Mouse (Mus musculus): ENCODE results near the gene Arl13a.
A peak's percentile ranks its signal among the peaks of the same experiment; 100 is the strongest.
"Not testable (repeated sequence)": the region's sequence is repeated elsewhere in the genome, so short reads cannot be mapped to it uniquely, and the experiment has no call there.

Gene Arl13a

DNA sequence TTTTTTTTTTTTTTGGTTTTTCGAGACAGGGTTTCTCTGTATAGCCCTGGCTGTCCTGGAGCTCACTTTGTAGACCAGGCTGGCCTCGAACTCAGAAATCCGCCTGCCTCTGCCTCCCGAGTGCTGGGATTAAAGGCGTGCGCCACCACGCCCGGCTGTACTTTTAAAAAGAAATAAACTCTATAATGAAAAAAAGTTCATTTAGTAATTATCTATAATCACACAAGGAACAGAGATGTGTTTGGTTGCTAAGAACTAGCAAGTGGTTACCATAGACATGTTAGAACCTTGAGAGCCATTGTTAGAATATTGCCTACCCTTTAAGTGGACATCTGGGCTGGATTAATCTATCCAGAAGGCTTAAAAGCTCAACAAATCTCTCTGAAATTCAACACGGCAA lies at the start of gene Arl13a:
Gene Arl13a, plus strand, starts transcription at position 301 of the 400 bp plus-strand sequence.
- not testable (repeated sequence) for DNase-seq

DNA sequence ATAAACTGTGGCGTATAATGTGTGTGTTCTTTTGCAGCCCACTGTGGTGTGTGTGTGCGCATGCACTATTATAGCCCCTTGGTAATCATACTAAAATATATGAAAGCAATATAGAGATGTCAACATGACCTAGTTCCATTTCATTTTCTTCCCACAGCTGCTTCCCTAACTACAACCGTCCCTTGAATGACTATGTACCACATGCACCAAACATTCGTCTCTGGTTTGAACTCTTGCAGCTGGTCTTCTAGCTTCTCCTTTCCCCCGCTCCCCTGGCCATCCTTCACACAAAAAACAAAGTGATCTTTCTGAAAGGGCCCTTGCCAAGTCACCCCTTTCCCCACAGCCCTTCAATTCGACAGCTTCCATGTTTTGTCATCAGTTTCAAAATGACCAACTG lies 47.3 kb upstream of the Arl13a start:
- DNase-seq, result no peak

DNA sequence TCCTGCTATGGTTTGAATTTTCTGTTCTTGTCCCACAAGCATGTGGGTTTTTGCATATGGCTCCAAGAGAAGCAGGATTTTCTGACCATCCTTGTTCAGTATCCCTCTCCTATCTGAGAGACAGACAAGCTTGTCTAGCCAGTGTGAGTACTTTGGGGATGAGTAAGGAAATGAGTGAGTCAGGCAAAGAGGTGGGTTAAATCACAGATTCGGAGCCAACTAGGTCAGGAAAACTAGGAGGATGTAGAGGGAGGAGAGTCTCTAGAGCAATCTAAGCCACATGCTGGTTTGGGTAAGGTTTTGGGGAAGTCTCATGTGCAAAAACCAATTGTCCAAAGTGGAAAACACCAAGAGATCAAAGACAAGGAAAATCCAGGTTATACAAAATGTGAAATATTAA lies 45.8 kb upstream of the Arl13a start:
- DNase-seq, result no peak

DNA sequence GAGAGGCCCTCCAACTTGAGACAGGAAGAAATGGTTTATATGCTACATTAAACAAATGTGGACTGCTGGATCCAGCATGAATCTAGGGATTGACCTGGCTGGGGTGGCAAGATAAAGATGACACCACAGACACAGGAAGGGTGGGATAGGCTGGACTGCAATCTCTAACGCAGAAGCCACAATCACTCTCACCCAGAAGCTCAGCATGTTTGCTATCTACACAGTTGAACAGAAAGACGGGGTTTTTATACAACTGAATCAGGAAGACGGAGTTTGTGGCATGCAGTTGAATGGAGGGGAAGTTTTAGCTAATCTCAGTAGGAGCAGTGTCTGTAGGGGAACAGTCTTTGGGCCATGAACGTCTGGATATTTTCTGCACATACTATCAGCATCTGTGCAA lies 45.3 kb upstream of the Arl13a start:
- no peak for DNase-seq

DNA sequence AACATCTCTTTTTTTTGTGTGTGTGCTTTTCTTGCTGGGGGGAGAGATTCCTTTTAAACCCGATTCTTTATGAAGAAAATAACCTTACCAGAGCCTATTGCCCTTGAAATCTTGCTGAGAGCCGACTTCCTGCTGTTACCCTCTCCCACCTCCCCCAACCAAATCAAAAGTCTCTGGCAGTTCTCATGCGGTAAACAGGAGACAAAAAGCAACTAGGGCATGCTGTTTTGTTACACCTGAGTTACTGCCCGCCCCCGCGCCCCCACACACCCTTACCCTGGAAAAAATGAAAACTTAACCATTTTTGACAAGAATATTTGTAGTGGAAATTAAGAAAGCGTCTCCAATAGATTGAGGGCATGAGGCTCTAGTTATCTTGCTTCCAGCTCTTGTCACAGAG lies 29.1 kb upstream of the Arl13a start:
- DNase-seq, result no peak

DNA sequence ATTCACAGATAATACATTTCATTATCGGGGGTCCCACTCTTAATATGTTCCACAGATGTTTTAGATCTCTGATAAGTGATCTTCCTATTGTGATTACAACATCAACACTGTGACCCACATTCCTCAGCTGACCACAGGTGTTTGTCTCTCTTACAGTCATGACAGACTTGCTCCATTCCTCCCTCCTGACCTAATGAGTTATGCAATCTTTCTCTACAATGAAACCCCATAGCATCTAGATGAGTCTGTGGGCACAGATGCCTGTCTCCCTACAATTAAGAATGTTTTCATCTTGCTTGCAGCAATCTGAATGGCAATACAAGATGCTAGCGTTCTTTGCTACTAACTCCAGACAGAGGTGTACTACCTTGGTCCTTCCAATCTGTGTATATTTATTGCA lies 26.9 kb upstream of the Arl13a start:
- no peak for DNase-seq

DNA sequence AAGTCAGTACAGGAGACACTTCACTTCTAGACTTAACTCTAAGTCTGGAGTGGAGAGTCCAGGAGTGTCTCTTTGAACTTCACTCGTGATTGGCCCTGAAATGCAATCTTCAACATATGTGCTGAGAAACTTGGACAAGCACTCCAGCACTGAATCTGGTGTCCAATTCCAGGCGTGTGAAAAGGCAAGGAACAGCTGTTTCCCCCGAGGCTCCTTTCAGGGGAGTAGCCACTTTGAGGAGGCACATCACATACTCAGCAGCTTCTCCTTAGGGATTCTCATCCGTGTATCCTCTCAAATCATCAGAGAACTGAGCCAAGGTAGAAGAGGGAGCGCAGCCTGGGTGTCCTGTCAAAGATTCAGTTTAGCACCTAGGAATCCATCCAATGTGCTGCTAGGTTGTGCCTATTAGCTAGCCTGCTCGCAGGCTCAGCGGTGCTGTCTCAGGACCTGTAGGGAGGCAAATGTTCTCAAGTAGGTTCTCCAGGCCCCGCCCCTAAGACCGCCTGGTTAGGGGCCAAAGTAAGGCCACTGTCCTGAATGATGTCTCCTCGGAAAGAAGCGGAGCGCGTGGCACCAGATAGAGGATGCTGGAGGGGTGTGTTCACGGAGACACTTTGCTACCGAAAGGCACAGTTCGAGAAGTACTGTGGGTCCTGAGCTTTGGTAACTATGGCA lies 25.1 kb upstream of the Arl13a start, which contains the start of gene Xkrx:
Gene Xkrx, minus strand, starts transcription at position 34 of the 678 bp plus-strand sequence.
- DNase-seq, result no peak

DNA sequence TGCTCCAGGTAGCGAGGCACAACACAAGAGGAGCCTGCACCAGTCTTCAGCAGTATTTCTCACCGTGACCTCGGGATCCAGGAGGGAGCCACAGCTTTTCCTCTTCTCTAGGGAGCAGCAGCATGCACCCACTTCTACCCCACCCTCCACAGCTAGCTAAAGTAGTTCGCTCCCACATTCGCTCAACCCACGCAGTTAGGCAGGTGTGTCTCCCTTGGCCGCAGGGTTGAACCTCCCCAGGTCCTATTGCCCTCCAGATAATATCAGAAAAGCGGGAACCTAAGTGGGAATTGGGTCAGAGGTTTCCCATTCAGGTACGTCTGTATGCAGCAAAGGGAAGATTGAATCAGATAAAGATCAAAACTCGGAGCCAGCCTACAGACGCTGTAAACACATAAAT lies 24.5 kb upstream of the Arl13a start:
- no peak for DNase-seq

DNA sequence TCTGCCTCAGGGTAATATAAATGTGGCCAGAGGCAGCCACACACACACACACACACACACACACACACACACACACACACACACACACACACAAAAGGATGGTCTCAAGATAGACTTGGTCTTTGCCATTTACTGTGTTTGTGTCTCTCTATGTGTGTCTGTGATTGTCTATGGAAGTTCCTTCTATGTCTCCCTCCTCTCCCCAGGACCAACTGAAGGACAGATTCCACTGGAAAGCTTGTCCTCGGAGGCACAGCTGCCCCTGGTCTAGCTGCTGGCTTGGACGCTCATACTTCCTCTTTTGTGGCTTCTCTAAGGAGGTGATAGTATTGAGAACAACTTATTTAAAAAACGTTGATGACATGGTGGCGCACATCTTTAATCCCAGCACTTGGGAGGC lies 23.8 kb upstream of the Arl13a start:
- DNase-seq, result no peak

DNA sequence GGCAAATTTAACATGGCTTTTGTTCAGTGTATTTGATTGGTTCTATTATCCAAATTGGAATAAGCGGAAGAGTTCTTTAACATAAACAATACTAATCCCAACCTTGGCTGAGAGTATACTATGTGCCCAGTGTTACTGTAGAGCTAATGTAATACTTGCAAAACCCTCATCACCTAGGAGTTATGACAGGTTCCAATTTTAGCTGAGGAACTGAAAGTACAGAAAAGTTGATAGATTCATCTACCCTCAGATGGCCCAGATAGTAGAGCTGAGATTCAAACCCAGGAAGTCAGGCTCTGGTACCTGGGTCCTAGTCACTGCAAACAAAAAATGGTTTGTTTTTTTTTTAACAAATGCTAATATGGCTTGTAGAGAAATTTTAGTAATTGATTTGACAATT lies 16.7 kb upstream of the Arl13a start:
- DNase-seq, result no peak

DNA sequence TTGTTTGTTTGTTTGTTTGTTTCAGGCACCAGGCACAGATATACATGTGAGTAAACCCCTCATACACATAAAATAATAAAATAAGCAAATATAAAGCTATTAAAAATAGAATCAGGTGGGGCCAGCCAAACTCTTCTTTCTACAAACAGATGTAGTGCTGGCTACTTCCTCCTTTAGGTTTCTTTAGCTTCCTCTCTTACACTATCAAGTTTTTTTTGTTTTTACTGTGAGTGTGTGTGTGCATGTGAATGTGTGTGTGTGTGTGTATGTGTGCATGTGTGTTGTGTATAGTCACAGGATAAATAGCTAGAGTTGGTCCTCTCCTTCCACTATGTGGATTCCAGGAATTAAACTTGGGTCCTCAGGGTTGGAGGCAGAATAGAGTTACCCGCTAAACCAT lies 12.6 kb upstream of the Arl13a start:
- DNase-seq, result no peak

DNA sequence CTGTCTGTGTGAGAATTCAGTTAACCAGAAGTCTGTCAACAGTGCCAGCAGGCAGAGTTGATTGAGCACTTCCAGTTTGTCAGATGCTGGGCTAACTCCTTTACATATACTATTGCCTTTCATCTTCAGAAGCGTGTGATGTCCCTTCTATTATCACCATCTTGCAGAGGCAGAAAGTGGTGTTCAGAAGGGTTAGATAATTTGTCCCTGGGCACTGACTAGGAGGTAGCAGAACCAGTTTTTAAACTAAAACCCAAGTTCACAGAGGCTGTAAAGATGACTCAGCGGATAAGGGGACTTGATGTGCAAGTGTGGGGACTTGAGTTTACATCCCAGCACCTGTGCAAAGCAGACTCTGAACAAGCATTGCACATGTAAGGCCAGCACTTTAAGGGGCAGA lies 21.2 kb downstream of the Arl13a start:
- no peak for DNase-seq

DNA sequence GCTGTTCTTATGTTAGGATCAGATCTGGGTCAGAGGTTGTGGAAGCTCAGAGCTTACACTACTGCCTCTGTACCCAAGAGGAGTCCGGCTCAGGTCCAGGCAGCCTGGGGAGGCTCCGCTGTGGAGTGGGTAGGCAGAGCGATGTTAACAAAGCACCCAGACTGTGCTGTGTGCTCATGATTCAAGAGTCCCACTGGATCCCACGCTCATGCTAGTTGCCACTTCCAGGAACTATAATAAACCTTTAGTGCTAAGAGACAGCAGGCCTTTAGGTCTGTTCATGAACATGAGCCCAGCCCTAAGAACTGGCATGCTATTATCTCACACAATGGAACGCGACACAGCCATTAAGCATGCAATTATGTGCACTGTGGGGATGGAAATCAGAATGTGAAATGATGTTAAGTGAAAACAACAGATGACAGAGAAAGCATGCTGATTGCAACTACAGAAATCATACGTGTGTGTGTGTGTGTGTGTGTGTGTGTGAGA lies 23.9 kb downstream of the Arl13a start:
- no peak for DNase-seq

DNA sequence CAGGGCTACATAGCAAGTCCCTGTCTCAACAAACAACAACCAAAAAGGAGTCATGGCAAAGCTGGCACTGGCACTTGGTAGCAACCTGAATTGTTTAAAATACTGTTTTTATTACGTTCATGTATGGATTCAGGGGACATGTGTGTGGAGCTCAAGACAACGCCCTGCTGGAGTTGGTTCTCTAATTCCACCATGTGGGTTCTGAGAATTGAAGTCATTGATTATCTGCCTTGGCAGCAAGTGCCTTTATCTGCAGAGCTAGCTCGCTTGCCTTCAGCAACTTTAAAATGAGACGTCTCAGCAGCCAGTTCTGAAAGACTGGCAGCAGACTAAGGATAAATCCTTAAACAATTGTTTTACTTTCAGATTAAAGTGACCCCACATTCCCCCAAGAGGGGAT lies 30.9 kb downstream of the Arl13a start:
- no peak for DNase-seq

DNA sequence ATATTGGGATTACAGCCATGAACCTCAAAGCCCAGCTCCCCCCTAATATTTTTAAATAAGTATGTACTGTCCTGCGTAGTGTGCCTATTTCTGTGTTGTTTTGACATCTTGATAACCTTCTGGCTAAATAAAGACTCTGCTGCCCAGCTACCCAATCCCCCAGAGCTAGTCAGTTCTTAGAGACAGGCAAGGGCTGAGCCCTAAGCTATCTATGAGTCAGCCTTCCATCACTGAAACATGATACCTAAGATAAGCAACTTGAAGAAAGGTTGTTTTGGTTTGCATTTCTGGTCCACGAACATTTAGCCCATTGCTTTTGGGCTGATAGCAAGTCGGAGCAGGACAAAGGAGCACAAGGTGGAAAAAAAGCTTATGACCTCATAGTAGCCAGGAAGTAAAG lies 33.3 kb downstream of the Arl13a start:
- no peak for DNase-seq

DNA sequence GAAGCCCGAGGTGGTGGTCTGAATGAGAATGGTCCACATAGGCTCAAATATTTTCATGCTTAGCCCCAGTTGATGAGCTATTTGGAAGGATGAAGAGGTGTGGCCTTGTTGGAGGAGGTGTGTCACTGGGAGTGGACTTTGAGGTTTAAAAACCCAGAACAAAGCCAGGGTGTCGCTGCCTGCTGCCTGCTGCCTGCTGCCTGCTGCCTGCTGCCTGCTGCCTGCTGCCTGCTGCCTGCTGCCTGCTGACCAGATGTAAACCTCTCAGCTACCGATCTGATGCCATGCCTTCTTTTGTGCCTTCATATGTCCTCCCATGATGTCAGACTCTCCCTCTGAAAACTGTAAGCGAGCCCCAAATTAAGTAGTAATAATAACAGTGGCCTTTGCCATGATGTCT lies 34.6 kb downstream of the Arl13a start, which contains the start of gene Nox1:
Gene Nox1, minus strand, starts transcription at position 101 of the 400 bp plus-strand sequence.
- no peak for DNase-seq

DNA sequence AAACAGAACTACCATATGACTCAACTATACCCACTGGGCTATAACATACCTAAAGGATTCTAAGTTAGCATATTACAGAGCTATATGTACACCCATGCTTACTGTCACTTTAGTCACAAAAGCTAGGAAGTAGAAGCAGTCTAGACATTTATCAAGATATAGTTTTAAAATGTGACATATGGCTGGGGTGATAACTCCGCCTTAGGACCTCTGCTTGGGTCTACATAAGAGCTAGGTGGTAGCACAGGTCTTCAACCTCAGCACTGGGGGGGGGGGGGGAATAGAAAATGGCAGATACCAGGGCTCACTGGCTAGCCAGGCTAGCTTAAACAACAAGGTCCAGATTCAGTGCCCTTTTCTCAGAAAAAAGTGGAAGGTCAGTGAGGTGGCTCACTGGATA lies 45.7 kb downstream of the Arl13a start:
- DNase-seq, result no peak

DNA sequence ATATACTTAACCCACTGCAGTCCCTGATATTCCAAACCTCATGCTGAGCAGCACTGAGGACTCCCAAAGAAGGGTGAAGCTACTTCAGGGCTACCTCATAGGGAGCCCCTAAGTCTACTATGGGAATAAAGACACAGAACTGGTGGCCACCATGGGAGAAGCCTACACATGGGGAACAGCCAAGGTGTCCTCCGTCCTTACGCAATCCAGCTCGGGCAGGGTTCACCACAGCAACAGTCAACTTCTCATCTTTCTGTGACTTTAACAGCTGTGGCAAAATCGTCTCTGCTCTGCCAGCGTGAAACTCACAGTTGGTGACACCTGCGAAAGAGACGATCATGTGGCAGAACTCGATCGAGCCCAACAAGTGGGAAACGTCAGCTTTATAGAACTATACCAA lies 51.0 kb downstream of the Arl13a start:
- no peak for DNase-seq

DNA sequence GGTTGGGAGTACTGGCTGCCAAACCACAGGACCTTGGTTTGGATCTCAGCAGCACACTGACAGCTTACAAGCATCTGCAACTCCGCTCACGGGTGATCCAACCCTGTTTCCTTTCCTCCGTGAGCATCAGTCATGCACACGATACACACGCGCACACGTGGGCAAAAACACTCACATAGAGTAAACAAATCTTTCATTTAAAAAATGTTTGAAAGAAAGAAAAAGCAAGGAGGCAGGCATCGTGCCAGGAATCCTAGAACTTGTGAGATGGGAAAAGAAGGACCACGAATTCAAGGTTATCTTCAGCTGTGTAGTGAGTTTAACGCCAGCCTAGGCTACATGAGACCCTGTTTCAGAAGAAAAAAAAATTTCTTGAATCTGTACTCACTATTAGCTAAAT lies 58.6 kb downstream of the Arl13a start:
- no peak for DNase-seq

DNA sequence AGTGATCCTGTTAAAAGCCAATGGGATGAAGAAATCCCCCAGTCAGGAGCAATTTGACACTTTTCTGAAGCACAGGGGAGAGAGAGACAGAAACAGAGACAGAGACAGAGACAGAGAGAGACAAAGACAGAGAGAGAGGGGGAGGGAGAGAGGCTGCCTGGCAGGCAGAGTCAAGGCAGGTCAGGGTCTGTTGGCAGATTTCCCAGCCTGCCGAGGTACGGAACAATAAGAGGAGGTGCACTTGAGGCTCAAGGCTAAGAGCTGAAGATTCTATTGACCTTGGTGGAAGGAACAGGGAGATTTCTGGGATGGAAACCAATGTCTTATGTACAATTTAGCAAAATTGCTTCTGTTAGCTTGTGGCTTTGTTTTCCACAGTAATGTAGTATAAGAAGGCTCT lies 60.9 kb downstream of the Arl13a start:
- DNase-seq, result peak; percentile 36
